Mouse (Mus musculus): Measurements from ENCODE around the gene Sucnr1.
"Not testable (repeated sequence)": the region's sequence is repeated elsewhere in the genome, so short reads cannot be mapped to it uniquely, and the experiment has no call there.

Gene Sucnr1

DNA sequence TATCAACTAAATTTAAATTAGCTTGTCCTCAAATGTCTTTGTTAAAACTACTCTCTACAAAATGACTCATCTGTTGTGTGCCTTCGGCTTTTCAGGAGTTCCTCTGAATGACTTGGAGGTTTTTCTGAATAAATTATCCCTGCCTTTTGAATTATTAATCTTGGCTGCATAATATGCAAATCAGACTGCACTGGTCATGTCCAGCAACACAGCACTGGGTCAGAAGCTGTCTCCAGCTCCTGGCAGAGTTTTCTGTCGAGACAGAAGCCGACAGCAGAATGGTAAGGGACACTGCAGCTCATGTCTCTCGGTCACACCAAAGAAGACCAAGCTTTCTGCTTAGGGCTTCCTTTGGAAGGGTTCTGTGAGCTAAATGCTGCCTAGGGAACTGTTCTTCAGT, at the start of gene Sucnr1:
Gene Sucnr1, plus strand, starts transcription at position 222 of the 400 bp plus-strand sequence.
- DNase-seq (ENCODE audit: low spot score in 2 of 2): no peak

DNA sequence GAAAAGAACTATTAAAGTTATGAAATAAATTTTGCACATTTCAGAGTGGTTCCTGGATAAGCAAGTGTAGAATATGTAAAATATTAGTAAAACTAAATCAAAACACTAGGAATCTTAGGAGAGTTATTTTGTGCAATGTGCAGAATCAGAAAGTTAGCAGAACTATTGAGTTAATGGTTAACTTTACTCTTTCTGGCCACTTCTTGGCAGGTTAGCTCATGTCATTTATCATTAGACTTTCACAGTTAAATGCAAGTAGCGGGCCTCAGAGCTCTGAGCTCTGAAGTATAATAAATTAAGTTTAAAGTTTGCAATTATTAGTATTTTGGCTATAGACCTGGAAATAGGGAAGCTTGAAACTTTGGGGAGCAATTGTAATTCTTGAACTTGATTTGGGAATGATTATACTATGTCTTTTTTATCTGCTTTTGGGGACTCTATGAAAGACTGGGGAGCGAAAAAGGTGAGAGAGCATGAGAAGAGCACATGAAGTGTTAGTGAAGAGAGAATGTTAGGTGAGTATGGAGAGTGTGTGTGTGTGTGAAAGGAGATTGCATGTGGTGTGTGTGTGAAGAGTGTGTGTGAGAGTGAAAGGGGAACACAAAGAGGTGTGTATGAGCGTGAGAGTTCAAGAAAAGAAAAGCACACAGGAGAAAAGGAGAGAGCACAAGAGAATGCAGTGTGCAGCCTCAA, 35.3 kb upstream of the Sucnr1 start:
- no peak for DNase-seq (ENCODE audit: low spot score in 2 of 2)

DNA sequence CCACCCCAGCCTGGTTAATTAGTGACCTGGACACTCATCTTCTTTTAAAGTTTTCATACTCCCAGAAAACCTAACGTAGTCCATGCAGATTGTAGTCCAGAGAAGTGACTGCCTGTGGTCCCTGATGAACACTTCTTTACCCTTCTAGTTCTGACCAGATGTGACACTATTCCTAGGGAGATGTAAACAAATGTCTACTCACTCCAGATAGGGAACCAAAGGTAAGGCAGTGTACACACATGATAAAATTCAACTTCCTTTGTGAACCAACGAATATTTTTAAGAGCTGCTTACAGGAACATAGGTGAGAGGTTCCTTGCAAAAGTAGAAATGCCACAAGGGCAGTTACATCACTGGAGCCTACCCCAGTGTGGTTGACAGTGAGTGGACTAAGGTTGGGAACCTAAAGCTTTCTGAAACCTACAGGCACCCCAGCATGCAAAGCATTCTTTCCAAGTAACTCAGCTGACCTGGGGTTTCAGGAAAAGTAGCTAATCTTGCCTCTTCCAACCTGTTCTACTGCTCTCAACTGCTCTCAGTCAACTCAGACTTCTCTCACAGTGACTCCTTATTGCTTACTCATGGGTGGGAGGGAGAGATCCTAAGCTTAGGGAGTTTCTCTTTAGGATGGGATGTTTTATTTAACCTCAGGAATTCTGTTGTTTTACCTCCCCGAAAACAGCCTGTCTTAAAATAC, 28.3 kb upstream of the Sucnr1 start:
- no peak for DNase-seq (ENCODE audit: low spot score in 2 of 2)

DNA sequence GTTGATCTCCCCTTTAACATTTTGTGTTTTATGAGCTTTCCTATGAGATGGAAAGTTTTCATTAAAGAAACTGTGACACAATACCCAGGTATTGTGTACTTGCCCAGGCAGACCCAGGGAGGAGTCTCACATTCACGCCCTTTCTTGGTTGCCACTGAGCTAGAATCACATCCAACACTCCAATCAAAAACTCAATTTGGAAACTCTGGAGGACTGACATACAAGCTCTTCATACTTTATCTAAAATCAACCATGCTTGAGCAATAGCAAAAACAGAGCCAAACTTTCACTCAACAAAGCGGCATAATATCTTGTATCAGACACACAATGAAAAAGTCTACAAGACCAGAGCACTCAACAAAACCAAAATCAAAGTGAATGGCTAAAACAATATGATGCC, 27.7 kb upstream of the Sucnr1 start:
- no peak for DNase-seq (ENCODE audit: low spot score in 2 of 2)

DNA sequence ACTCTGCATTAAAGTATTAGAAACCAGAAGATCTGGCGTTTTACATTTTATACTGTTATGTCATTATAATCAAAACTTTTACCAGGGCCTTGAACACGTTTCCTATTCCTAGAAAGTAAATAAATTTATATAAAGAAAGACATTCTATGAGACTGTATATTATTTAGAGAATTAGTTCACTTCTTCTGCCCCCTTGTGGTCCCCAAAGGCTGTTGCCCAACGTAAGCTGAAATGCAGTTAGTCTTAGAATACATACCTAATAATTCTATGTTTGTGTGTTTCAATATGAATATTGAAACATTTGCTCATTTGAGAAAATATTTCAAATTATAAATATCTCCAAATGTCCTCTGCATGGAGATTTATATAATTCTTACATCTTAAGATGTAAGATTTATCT, 25.2 kb upstream of the Sucnr1 start:
- DNase-seq (ENCODE audit: low spot score in 2 of 2): no peak

DNA sequence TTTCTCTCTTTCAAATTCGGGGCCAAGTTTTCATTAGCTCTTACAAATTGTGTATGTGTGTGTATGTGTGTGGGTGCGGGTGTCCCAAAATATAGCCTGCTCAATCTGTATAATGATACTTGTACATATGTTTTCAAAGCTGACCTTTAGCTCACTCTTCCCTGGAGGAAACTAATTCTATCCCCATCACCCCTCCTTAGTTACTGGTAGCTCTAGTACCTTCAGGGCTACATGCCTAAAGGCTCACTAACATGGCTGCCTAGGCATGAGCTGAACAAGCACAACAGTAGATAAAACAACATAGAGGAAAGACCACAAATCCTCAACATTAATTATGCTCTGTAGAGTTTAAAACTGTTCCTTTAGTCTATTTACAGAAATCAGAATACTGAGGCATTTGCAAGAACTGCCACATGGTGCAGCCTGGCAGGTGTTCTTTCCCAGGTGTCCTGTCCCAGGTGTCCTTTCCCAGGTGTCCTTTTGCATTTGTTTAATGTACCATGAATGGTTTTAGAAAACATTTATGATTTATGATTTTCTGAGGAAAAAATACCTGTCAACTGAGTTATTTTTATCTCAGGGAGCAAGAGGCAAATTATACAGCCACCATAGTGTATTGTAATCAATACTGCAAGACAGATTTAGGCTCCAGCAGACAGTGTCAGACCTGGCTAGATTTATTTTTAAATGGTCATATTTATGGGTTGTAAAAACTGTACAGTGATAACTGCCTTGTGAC, 24.4 kb upstream of the Sucnr1 start:
- DNase-seq (ENCODE audit: low spot score in 2 of 2): no peak

DNA sequence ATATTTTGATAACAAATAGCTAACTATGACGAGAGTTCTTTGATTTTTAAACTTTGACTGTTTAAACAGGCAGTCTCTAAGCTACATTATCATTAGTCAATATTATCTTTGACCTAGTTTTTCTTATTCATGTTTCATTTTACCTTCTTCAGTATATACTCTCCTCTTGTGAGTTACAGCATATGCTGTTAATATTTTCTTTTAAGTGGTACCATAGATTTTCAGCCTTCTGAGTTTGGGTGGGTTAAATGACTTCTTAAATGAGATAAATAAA, 23.9 kb upstream of the Sucnr1 start:
- no peak for DNase-seq (ENCODE audit: low spot score in 2 of 2)

DNA sequence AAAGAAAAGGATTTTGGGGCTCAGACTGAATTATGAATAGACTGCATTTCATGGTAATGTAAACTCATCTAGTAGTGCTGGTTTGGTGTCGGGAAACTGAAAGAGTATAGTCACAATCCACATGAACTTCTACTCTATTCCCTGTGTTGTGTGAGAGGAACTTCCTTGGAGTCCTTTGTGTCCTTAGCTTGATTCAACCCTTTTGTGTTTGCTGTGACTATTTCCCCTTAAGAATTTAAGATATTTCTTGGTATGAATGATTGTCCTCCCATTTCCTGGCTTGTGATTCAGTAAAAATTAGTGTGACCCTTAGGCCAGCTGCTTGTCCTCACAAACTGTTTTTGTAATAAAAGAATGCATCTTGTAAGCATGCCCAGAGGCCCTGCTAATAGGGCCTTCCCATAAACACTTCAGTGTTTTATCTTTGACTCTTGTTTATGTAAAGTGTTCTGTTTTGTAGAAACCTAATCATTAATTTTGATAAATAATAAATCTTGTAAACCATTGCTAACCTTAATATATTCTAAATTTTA, 2.7 kb upstream of the Sucnr1 start:
- no peak for DNase-seq (ENCODE audit: low spot score in 2 of 2)

DNA sequence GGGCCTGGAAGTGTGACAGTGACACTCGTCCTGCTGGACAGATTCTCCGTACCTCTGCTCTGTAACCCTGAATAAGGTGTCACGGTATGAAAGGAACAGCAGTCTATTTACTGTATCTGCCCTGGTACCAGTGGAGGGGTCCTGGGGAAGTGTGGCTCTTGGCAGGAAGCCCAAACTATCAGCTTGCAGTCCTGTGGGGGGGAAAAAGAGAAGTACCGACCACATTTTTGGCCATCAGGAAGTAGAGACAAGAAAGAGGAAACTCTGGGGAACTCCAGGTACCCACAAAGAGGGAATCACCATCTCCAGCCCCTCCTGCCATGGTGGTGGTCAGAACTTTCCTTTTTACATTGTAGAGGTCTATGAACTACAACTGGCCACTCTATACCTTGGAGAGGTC, 1.1 kb upstream of the Sucnr1 start:
- DNase-seq (ENCODE audit: low spot score in 2 of 2): peak; percentile 8 to 12

DNA sequence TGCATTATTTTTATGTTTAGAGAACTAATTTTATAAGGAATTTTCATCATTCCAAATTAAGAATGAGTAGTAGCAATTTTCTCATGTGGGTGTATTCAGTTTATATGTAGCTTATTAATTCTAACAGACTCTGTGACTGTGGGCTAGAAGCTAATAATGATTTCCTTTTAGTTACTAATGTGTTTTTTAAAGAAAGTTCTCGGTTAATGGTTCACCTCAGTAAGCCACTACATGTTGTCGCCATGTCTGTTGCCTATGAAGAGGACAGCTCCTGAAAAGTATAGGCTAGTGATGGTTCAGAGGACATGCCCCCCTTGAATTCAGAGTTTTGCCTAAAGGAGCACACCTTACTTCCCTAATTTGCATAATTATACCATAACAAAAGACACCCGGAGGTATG, 1.1 kb downstream of the Sucnr1 start:
- DNase-seq (ENCODE audit: low spot score in 2 of 2): no peak

DNA sequence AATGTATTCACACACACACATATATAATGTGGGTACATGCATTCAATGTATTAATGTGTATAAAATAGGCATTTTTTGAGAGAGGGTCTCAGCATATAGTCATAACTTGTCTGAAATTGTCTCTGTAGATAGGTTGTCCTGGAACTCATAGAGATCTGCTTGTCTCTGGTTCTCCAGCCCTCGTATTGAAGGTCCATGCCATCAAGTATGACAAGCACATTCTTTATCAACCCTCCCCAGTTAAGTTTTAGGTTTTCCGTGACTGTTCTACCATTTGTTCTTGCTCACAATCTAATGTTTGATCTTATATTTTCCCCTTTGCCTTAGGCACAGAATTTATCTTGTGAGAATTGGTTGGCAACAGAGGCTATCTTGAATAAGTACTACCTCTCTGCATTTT, 4.1 kb downstream of the Sucnr1 start:
- no peak for DNase-seq (ENCODE audit: low spot score in 2 of 2)

DNA sequence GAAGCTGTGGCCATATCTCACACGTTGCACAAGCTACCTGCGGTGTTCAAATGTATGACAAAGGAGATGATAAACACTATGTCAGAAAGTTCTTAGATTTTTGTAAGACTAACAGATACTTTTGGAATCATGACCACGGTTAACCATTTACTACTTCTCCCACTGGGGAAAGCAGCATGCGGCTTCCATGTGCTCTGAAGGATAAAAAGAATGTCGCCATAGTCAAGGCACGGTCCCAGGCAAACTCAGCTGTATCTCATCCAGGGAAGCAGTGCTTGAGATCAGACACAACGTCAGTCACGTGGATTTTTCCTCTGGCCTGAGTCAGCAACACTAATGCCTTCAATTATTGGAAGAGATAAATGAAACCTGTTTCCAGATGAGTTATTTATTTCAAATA, 9.7 kb downstream of the Sucnr1 start:
- DNase-seq (ENCODE audit: low spot score in 2 of 2): no peak

DNA sequence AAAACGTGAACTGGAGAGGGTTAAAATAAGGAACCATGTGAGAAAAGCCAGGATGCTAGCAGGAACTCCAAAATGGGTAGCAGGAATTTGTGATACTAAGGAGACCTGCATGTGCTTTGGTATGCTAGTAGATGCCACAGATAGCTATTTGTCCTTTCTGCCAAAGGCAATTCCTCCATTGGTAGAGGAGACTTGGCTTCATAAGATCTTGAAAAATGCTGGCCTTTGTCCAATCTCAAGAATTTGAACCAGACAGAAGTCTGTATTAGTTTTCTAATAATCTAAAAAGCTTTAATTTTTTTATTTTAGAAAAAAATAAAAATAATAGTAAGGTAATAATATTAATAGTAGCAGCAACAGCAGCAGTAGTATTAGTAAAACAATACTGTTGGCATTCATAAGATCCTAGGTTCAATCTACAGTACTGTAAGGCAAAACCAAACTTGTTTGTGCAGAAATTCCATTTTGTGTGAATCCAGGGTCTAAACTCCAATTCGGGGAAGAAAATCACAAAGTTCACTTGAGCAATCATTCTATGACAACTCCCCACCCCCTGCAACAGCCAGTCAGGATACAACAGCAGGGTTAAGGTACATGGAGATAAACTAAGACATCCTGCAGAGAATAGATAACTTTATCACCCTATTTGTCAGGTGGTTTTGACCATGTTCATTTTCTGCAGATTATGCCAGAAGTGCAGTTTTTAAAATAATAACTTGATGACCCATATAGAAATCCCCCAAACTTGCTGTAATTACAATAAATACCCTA, 12.9 kb downstream of the Sucnr1 start:
- DNase-seq (ENCODE audit: low spot score in 2 of 2): no peak

DNA sequence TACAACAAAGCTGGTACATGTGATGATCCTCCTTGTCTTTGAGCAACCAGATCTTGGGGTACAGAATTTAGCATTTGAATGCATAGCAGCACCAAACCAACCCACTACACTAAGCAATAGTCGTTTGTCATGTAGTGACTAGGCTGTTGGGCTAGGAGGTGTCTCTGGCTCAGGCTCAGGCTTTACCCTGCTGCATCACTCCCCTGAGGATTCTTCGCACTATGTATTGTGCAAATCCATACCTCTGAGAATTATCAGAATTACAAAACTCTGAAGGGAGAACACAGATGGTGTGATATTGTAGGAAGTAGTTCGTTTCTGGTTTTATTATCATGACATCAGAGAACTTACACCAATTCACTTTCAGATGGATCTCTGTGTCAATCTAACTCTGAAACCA, 15.3 kb downstream of the Sucnr1 start:
- no peak for DNase-seq (ENCODE audit: low spot score in 2 of 2)

DNA sequence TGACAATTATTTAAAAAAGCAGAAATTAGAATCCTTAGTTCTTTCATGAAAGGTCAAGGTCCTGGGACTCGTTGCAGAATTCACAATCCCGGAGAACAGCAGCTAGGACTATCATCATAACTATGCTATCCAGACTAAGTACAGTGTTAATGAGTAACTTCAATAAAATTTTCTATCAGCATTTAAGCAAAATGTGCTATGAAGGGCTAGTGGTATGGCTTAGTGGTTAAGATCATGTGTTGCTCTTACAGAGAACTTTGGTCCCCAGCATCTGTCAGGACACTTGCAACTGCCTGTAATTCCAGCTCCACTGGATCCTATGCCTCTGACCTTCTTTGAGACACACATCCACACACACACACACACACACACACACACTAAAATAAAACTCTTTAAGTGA, 15.8 kb downstream of the Sucnr1 start:
- DNase-seq (ENCODE audit: low spot score in 2 of 2): no peak

DNA sequence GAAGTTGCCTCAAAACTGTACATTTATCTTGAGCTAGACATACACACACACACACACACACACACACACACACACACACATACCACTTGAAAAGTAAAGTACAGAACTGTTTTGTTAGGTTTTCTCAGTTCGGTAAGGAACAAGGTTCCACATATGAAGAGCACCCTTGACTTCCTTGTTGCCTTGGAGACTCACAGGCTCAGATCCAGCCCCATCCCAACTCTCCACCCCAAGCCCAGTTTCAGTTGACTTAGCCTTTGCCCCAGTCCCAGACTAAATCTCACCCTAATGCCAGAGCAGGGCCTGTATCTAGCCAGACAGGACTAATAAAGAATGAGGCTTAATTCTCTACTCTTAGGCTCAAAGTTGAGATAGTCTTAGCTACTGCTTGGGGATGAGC, 16.9 kb downstream of the Sucnr1 start:
- DNase-seq (ENCODE audit: low spot score in 2 of 2): no peak

DNA sequence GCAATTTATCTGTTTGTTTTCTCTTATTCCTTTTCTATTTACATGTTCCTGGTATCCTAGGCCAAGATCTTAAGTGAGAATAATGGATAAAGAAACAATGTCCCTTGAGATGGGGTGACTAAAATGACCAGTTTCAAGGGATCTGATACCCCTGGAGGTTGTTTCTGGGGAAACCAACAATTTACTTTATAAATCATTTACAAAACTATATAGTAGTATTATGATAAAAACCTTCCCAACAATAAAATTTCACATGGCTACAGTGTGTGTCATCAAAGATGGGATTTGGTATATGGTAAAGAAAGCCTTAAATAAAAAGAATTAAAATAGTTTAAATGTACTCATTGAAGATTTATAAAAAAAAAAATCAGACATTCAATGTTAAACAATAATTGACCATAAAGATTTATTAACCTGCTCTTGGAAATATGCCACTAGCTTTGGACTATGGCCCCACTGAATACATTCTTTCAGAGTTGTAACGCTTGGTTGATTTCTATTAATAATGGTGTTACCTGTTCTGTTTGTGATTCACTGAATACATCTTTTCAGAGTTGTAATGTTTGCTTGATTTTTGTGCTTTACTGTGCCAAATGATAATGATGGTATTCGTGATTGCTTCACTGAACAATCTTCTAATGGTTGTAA, 22.9 kb downstream of the Sucnr1 start:
- no peak for DNase-seq (ENCODE audit: low spot score in 2 of 2)

DNA sequence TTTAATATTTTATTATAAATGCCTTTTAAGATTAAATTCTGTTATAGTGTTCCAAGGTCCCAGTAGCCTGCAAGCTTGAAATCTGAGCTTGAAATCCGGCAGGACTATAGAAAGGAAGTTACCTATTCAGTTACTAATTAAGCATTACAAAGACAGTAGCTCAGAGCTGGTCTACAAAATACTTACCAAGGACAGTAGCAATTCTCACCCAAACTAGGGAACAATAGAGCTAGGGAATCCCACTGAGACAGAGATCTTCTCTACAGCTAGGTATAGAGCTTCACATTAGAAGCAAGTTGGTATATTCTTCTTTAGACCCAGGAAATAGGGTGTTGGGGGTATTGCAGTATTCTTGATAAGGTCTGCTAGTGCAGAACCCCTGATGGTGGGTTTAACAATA, 24.8 kb downstream of the Sucnr1 start:
- not testable (repeated sequence) for DNase-seq (ENCODE audit: low spot score in 2 of 2)

DNA sequence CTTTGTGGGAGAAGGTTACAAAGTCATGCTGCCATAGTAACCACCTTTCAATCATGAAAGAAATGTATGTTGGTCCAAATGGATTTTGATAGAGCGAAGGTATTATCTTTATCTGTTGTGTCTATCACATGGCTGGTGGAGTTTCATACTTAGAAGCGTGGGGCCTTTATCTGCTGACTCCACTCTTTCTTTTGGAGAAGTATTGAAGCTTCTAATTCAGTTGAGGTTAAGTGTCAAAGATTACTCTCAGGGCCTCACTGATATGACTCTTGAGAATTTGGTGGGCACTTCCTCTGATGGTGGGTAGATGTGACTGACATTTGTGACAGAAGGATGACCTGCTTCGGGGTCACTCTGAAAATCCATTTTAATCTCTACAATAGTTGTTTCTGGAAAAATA, 26.1 kb downstream of the Sucnr1 start:
- DNase-seq (ENCODE audit: low spot score in 2 of 2): no peak

DNA sequence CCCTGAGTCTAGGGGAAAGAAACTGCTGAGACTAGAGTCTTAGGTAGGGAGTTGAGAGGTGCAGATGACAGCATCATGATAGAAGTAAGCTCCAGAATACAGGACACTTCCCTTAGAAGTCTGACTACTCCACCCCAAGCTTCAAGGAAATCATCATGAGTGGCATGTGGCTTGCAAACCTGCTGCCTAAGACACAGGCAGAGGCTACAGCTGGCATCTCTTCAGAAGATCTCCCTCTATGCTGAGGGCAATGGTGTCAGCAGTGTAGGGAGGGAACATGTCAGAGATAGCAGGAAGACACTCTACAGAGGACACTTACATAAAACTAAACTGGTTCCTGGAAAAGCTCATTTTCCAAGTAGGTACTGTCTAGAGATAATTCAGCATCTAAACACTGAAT, 27.1 kb downstream of the Sucnr1 start:
- no peak for DNase-seq (ENCODE audit: low spot score in 2 of 2)

DNA sequence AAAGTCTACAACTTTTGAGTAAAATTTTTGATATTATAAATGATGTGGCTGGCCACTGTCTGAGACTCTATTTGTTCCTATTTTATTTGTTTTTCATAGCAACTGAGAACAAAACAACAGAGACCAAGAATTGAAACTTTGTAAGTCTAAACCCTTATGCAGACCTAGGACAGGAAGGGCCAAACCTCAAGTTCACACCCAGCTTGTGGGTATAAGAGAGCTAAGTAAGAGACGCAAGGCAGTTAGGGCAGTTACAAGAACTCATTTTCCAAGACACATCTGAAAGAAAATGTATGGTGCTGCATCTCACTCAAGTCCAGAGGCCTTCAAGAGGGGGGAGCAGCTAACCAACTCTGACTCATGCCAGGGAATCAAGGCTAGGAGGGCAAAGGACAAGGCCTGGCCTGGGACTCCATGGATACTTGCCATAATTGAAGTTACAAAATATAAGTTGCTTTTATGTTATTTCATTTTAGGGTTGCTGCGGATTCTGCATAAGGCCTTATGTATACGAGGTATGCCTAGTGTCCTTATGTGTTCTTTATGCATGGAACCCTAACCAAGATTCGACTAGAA, 29.6 kb downstream of the Sucnr1 start:
- DNase-seq (ENCODE audit: low spot score in 2 of 2): no peak
